Mouse (Mus musculus): ENCODE results near the gene Hnf4a. TPM values are rescaled to one million over a fixed set of nuclear protein-coding genes. Genes with fewer than 3 reads are reported as not detected.

The Hnf4a gene
- total and polyA plus RNA-seq, 2 experiments from 2014 or later = 0.05 TPM; not detected in 1

DNA sequence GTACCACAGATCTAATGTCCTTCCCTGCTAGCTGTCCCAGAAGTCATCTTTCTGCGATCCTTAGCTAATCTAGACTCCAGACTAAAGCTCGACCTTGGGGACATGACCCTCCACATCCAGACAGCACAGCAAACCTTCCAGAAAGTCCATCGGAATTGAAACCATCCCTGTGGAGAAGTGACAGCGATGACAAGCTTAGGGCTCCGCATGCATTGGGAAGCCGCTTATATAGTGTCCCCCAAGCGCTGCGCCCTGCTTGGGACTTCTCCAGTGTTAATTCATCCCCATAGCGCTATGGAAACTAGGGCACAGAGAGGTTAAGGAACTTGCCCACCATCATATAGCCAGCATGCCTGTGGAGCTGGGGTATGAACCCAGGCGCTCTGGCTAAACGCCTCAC is 43.8 kb upstream of the Hnf4a start:
- TF ChIP-seq CTCF (IDR thresholded peaks at IDR 0.05; ENCODE audit: low read depth) = no peak
- ATAC-seq = no peak
- no peak for DNase-seq (ENCODE audit: low spot score)
- Histone ChIP-seq H3K4me3 (ENCODE audit: low read length) (no peak overlapping the region), H3K9ac (replicated peaks; ENCODE audit: low read length) (no peak overlapping the region), H3K36me3 (ENCODE audit: insufficient read depth, low read length) (peaks cover 12% of the 10 kb centered on the region; the same call in 1 of the 2 replicates), H3K4me1 (ENCODE audit: insufficient read depth, low read length) (0 out of 2 replicates have a peak, but pooled peaks cover 11% of the 10 kb centered on the region), H3K27ac (no peak overlapping the region), H3K4me2 (ENCODE audit: low read depth, low read length) (no peak overlapping the region), H3K9me3 (ENCODE audit: low read length) (no peaks in the 10 kb centered on the region), H3K27me3 (ENCODE audit: insufficient read depth, low read length) (no peaks in the 10 kb centered on the region)
- WGBS = 68% methylated on average over 11 of the region's 11 CpGs

DNA sequence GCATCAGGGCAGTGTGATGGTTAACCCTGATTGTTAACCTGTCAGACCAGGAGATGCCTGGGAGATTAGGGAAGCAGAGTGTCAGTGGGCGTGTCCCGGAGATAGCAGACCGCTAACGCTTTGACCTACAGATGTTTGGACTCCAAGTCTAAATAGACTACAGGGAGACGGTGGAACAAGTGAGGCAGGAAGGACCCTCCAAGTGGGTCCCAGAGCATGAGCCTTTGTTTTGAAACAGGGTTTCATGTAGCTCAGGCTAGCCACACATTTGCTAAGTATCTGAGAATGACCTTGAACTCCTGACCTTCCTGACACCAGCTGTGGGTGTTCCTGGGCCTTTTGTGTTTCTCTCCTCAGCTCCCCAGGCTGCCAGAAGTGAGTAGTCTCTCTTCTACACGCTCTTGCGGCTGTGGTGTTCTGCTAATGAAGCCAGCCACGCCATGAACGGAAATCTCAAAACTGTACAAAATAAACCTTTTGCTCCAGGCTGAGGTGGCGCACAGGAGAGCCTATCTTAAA is 43.3 kb upstream of the Hnf4a start:
- H3K27me3 ChIP-seq (ENCODE audit: insufficient read depth, low read length) = no peaks in the 10 kb centered on the region
- DNase-seq (ENCODE audit: low spot score) (no peak), ATAC-seq (no peak)
- TF ChIP-seq CTCF (IDR thresholded peaks at IDR 0.05; ENCODE audit: low read depth) = no peak
- 67% methylated on average over 10 of the region's 10 CpGs for WGBS
- H3K9me3 ChIP-seq (ENCODE audit: low read length) = no peaks in the 10 kb centered on the region
- peaks cover 17% of the 10 kb centered on the region; the same call in 1 of the 2 replicates for H3K36me3 ChIP-seq (ENCODE audit: insufficient read depth, low read length)
- H3K4me1 ChIP-seq (ENCODE audit: insufficient read depth, low read length) = 0 out of 2 replicates have a peak, but pooled peaks cover 8% of the 10 kb centered on the region
- no peak overlapping the region for H3K4me2 ChIP-seq (ENCODE audit: low read depth, low read length)
- no peak overlapping the region for H3K27ac ChIP-seq
- H3K4me3 ChIP-seq (ENCODE audit: low read length) = no peak overlapping the region
- H3K9ac ChIP-seq (replicated peaks; ENCODE audit: low read length) = no peak overlapping the region

DNA sequence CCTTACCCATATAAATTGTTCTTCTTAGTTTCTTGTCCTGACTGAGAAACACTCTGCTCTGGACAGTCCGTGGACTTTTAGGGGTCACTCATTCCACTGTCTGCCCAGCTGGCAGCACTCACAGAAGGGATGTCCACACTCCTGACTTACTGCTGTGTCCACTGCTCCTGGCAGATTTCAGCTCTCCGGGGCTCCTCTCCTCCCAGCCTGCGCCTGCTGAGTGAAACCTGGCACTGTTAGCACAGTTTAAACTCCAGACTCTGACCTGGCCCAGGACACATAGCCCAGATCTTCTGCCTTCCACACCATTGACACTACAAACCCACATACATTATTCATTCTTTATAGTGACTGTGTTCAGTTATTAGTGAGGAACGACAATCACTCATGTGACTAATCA is 42.6 kb upstream of the Hnf4a start:
- H3K4me2 ChIP-seq (ENCODE audit: low read depth, low read length) = no peak overlapping the region
- 59% methylated on average over 4 of the region's 4 CpGs for WGBS
- no peak overlapping the region for H3K27ac ChIP-seq
- no peak for ATAC-seq
- H3K36me3 ChIP-seq (ENCODE audit: insufficient read depth, low read length) = peaks cover 22% of the 10 kb centered on the region; the same call in 1 of the 2 replicates
- no peak for TF ChIP-seq CTCF (IDR thresholded peaks at IDR 0.05; ENCODE audit: low read depth)
- H3K9me3 ChIP-seq (ENCODE audit: low read length) = no peaks in the 10 kb centered on the region
- H3K4me1 ChIP-seq (ENCODE audit: insufficient read depth, low read length) = 0 out of 2 replicates have a peak, but pooled peaks cover under 1% of the 10 kb centered on the region
- H3K9ac ChIP-seq (replicated peaks; ENCODE audit: low read length) = no peak overlapping the region
- H3K27me3 ChIP-seq (ENCODE audit: insufficient read depth, low read length) = no peaks in the 10 kb centered on the region
- H3K4me3 ChIP-seq (ENCODE audit: low read length) = no peak overlapping the region
- DNase-seq (ENCODE audit: low spot score) = no peak

DNA sequence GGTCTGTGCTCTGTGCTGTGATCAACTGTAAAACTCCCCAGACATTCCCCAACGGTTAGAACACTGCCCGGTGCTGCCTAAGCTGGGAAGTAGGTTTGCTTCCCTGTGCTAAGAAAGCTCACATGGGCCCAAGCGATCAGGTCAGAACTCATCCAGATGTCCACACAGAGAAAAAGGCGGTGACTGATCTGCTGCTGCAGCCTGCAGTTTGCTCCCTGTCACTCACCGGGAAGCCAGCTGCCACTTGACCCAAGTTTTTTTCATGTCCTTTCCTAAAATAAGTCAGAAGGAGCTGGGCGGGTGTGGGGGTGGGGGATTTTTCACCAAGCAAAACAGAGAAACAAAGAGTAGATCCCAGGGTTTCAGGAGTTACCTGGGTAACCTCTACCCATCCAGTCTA is 42.0 kb upstream of the Hnf4a start:
- H3K27me3 ChIP-seq (ENCODE audit: insufficient read depth, low read length) = no peaks in the 10 kb centered on the region
- no peak for TF ChIP-seq CTCF (IDR thresholded peaks at IDR 0.05; ENCODE audit: low read depth)
- 76% methylated on average over 6 of the region's 6 CpGs for WGBS
- H3K27ac ChIP-seq = no peak overlapping the region
- H3K4me3 ChIP-seq (ENCODE audit: low read length) = no peak overlapping the region
- no peak overlapping the region for H3K4me2 ChIP-seq (ENCODE audit: low read depth, low read length)
- ATAC-seq (no peak), DNase-seq (ENCODE audit: low spot score) (no peak)
- no peak overlapping the region for H3K9ac ChIP-seq (replicated peaks; ENCODE audit: low read length)
- no peaks in the 10 kb centered on the region for H3K9me3 ChIP-seq (ENCODE audit: low read length)
- peaks cover 27% of the 10 kb centered on the region; the same call in 1 of the 2 replicates for H3K36me3 ChIP-seq (ENCODE audit: insufficient read depth, low read length)
- H3K4me1 ChIP-seq (ENCODE audit: insufficient read depth, low read length) = no peaks in the 10 kb centered on the region

DNA sequence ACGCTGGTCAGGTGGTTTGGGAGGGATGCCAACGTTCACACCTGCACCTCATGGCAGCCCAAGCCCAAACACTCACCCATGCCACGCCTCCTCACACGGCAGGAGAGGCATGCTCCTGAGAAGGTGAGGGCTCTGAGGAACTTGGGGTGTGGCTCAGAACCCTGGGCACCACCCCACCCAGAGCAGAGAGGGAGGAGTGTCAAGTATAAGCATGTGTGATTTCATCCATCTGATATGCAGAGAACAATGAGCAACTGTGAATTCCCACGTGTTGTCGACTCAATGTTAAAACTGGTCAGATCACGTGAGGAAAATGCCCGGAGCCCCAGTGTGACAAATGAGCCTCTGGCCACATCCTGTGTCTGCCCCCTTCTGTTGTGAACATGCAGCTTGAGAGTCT is 39.8 kb upstream of the Hnf4a start:
- H3K27me3 ChIP-seq (ENCODE audit: insufficient read depth, low read length) = no peaks in the 10 kb centered on the region
- H3K36me3 ChIP-seq (ENCODE audit: insufficient read depth, low read length) = peaks cover 30% of the 10 kb centered on the region; the same call in 1 of the 2 replicates
- no peak for DNase-seq (ENCODE audit: low spot score)
- H3K4me3 ChIP-seq (ENCODE audit: low read length) = no peak overlapping the region
- WGBS = 80% methylated on average over 8 of the region's 8 CpGs
- no peak for ATAC-seq
- TF ChIP-seq CTCF (IDR thresholded peaks at IDR 0.05; ENCODE audit: low read depth) = no peak
- H3K9ac ChIP-seq (replicated peaks; ENCODE audit: low read length) = no peak overlapping the region
- H3K4me2 ChIP-seq (ENCODE audit: low read depth, low read length) = no peak overlapping the region
- no peaks in the 10 kb centered on the region for H3K9me3 ChIP-seq (ENCODE audit: low read length)
- peaks cover 8% of the 10 kb centered on the region; the same call in 1 of the 2 replicates for H3K4me1 ChIP-seq (ENCODE audit: insufficient read depth, low read length)
- no peak overlapping the region for H3K27ac ChIP-seq

DNA sequence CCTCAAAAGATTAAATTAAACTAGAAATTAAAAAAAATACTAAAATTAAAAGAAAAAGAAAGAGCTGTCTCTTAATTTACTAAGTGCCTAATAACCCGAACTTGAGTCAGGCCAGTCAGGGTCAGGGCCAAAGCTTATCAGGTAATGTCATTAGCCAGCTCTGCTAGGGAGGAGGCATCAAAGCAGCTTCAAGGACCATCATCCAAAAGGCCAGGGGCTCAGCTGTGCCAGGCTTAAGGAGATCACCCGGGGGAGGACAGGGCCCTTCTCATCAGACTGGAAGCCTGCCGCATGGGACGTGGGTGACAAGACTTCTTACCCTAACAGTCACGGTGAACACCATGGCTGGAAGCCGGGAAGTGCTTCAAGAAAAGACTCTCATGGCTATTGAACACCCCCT is 39.0 kb upstream of the Hnf4a start:
- Histone ChIP-seq H3K4me1 (ENCODE audit: insufficient read depth, low read length) (peaks cover 10% of the 10 kb centered on the region; the same call in 1 of the 2 replicates), H3K36me3 (ENCODE audit: insufficient read depth, low read length) (peaks cover 30% of the 10 kb centered on the region; the same call in 1 of the 2 replicates), H3K4me2 (ENCODE audit: low read depth, low read length) (no peak overlapping the region), H3K9ac (replicated peaks; ENCODE audit: low read length) (no peak overlapping the region), H3K27me3 (ENCODE audit: insufficient read depth, low read length) (no peaks in the 10 kb centered on the region), H3K27ac (no peak overlapping the region), H3K4me3 (ENCODE audit: low read length) (no peak overlapping the region), H3K9me3 (ENCODE audit: low read length) (no peaks in the 10 kb centered on the region)
- 95% methylated on average over 6 of the region's 6 CpGs for WGBS
- ATAC-seq (no peak), DNase-seq (ENCODE audit: low spot score) (no peak)
- TF ChIP-seq CTCF (IDR thresholded peaks at IDR 0.05; ENCODE audit: low read depth) = no peak

DNA sequence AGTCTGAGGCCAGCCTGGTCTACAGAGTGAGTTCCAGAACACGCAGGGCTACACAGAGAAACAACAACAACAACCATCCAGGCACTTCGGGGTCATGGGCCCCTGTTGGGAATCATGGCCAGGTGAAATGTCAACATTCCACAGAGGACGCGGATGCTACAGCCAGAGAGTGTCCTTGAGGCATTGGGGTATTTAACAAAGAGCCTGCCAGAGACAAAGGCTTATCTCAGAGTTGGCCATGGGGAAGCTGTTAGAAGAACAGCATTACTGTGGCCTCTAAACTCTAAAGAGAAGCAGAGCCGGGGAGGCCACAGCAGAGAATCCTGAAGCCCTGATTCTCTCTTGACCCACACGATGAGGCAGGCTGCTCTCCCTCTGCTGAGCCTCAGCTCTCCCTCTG is 37.7 kb upstream of the Hnf4a start:
- H3K27me3 ChIP-seq (ENCODE audit: insufficient read depth, low read length) = no peaks in the 10 kb centered on the region
- no peak for ATAC-seq
- peaks cover 10% of the 10 kb centered on the region; the same call in 1 of the 2 replicates for H3K4me1 ChIP-seq (ENCODE audit: insufficient read depth, low read length)
- no peak overlapping the region for H3K4me2 ChIP-seq (ENCODE audit: low read depth, low read length)
- DNase-seq (ENCODE audit: low spot score) = no peak
- WGBS = 95% methylated on average over 6 of the region's 6 CpGs
- no peak overlapping the region for H3K4me3 ChIP-seq (ENCODE audit: low read length)
- no peak overlapping the region for H3K9ac ChIP-seq (replicated peaks; ENCODE audit: low read length)
- no peaks in the 10 kb centered on the region for H3K9me3 ChIP-seq (ENCODE audit: low read length)
- no peak overlapping the region for H3K27ac ChIP-seq
- H3K36me3 ChIP-seq (ENCODE audit: insufficient read depth, low read length) = peaks cover 30% of the 10 kb centered on the region; the same call in 1 of the 2 replicates
- no peak for TF ChIP-seq CTCF (IDR thresholded peaks at IDR 0.05; ENCODE audit: low read depth)
